Mouse (Mus musculus) limb, embryonic 15.5 days (tissue): ENCODE data around the gene Spink4. TPM values are rescaled to one million over a fixed set of nuclear protein-coding genes. Genes with fewer than 3 reads are reported as not detected.

Experiments used
- ATAC-seq: fragments of 200-750 bp; cut with Nextera tagmentation; 2 replicates; pipeline ENCODE4 v1.8.0; 2017; ENCODE audit warnings: low read depth, moderate TSS enrichment; ENCODE audit not compliant: insufficient number of reproducible peaks, low FRiP score, low TSS enrichment
- H3K27ac ChIP-seq: fragments of 300-500 bp; sonication (generic); 2 replicates; pipeline ENCODE4 v1.5.1; 2015; ENCODE audit warnings: moderate library complexity, mild to moderate bottlenecking, inconsistent platforms
- H3K27me3 ChIP-seq: fragments of 300-500 bp; sonication (generic); 2 replicates; pipeline ENCODE4 v1.6.1; 2015; ENCODE audit warnings: inconsistent platforms
- H3K36me3 ChIP-seq: fragments of 300-500 bp; sonication (generic); 2 replicates; pipeline ENCODE4 v1.6.1; 2015; ENCODE audit warnings: inconsistent platforms
- H3K4me1 ChIP-seq: fragments of 300-500 bp; sonication (generic); 2 replicates; pipeline ENCODE4 v1.6.1; 2015; ENCODE audit warnings: inconsistent platforms
- H3K4me2 ChIP-seq: fragments of 300-500 bp; sonication (generic); 2 replicates; pipeline ENCODE4 v1.6.1; 2015; ENCODE audit warnings: mild to moderate bottlenecking, inconsistent platforms
- H3K4me3 ChIP-seq: fragments of 300-500 bp; sonication (generic); 2 replicates; pipeline ENCODE4 v1.5.1; 2015; ENCODE audit warnings: mild to moderate bottlenecking, inconsistent platforms
- H3K9ac ChIP-seq: fragments of 300-500 bp; sonication (generic); 2 replicates; pipeline ENCODE4 v1.6.1; 2015; ENCODE audit warnings: inconsistent platforms
- H3K9me3 ChIP-seq: fragments of 300-500 bp; sonication (generic); 2 replicates; pipeline ENCODE4 v1.6.1; 2016; ENCODE audit warnings: inconsistent platforms
- WGBS: fragments of 180-500 bp; shearing (Covaris S2); methylation state at CpG from one replicate; pipeline ENCODE4 v1.1.7; 2015; 5-methylcytosine and 5-hydroxymethylcytosine counted together
- polyA plus RNA-seq: library from polyadenylated mRNA; unstranded; fragments of >200 nt; fragmentation: Nextera tagmentation; extraction: Ambion mirVana; gene quantifications from 2 replicates; pipeline ENCODE4 v1.2.1, GENCODE M21; 2015

Spink4 gene
- polyA plus RNA-seq, 1 experiment from 2014 or later: not detected

GRCm38 (mm10) chr4:40885166-40885525 is 34.7 kb upstream of the Spink4 start:
- Histone ChIP-seq H3K27me3 (no peaks in the 10 kb centered on the region), H3K4me3 (no peak overlapping the region)
- WGBS: 74% methylated on average over 2 of the region's 2 CpGs

DNA sequence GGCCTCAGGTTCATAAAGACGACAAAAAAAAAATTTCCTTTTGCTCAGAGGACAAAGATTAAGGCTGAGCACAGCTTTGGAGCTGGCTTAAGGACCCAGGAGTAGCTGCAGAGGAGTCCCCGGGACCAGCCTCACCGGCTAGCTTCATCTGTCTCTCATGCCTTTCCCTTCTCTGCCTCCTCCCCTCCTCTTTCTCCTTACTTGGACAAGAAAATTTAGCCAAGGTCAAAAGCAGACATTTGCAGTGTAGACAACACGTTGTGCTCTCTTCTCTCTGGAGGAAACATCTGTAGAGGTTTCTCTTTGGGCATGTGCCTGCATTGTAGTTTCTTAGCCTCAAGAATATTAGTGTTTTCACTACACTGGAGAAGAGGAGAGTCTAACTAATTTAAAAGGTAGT is 34.0 kb upstream of the Spink4 start:
- H3K4me2 ChIP-seq: no peak overlapping the region
- no peaks in the 10 kb centered on the region for H3K9me3 ChIP-seq
- H3K4me3 ChIP-seq: no peak overlapping the region
- no peak for ATAC-seq
- H3K9ac ChIP-seq: no peak overlapping the region
- H3K27ac ChIP-seq: no peak overlapping the region
- 62% methylated on average over 4 of the region's 4 CpGs for WGBS
- H3K4me1 ChIP-seq: peaks cover 10% of the 10 kb centered on the region; the same call in 1 of the 2 replicates
- H3K36me3 ChIP-seq: no peaks in the 10 kb centered on the region
- no peaks in the 10 kb centered on the region for H3K27me3 ChIP-seq

More at GRCm38 (mm10) chr4:40885166-40885525, 34.7 kb upstream of the Spink4 start:
- Histone ChIP-seq H3K36me3 (no peaks in the 10 kb centered on the region), H3K4me2 (no peak overlapping the region), H3K9me3 (no peaks in the 10 kb centered on the region), H3K4me1 (peaks cover 10% of the 10 kb centered on the region; the same call in 1 of the 2 replicates), H3K9ac (no peak overlapping the region), H3K27ac (0 out of 2 replicates have a peak overlapping the region, but pooled peaks have one; percentile 27)
- ATAC-seq: no peak

DNA sequence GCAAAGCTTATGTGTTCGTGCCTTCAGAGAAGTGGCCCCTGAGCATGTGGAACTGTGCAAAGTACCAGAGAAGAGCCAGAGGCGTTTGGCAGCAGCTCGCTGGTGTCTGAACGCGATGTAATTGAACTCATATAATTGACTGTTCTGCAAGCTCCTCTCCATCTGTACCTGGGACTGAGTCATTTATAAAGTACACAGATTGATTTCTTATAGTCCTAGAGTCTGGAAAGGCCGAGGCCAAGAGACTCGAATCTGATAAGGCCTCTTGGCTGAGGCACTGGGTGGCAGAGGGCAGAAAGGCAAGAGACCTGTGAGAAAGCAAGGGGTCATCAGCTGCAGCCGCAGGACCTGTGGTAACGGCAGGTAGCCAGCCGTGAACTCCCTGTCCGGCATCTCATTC is 31.0 kb upstream of the Spink4 start:
- no peaks in the 10 kb centered on the region for H3K27me3 ChIP-seq
- H3K4me1 ChIP-seq: peaks cover 6% of the 10 kb centered on the region; the same call in 1 of the 2 replicates
- no peak overlapping the region for H3K9ac ChIP-seq
- no peaks in the 10 kb centered on the region for H3K9me3 ChIP-seq
- 69% methylated on average over 11 of the region's 11 CpGs for WGBS
- ATAC-seq: no peak
- H3K4me3 ChIP-seq: no peak overlapping the region
- no peak overlapping the region for H3K27ac ChIP-seq
- no peak overlapping the region for H3K4me2 ChIP-seq
- H3K36me3 ChIP-seq: no peaks in the 10 kb centered on the region

DNA sequence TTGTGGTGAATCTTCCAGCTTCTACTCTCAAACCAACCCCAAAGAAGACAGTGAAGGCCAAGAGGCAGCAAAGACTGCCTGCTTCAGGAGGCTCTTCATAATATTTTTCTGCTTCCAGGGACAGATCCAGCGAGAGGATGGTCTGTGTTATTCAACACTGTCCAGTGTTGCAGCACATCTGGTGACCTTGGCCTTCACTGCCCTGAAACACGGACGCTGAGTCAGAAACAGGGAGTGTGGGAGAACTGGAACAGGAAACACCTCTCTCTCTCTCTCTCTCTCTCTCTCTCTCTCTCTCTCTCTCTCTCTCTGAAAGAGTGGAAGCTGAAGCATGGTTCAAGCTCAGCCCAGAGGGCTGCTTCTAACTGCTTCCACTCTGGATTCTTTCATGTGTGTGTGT is 30.6 kb upstream of the Spink4 start:
- no peak for ATAC-seq
- 47% methylated on average over 3 of the region's 3 CpGs for WGBS
- Histone ChIP-seq H3K9ac (no peak overlapping the region), H3K9me3 (no peaks in the 10 kb centered on the region), H3K4me2 (no peak overlapping the region), H3K4me1 (peaks cover 3% of the 10 kb centered on the region; the same call in 1 of the 2 replicates), H3K36me3 (no peaks in the 10 kb centered on the region), H3K27me3 (no peaks in the 10 kb centered on the region), H3K4me3 (no peak overlapping the region), H3K27ac (no peak overlapping the region)

GRCm38 (mm10) chr4:40889983-40890382 is 29.9 kb upstream of the Spink4 start:
- WGBS: 80% methylated on average over 4 of the region's 4 CpGs
- H3K27me3 ChIP-seq: no peaks in the 10 kb centered on the region
- no peak overlapping the region for H3K9ac ChIP-seq
- no peak overlapping the region for H3K4me3 ChIP-seq
- H3K4me2 ChIP-seq: no peak overlapping the region
- no peaks in the 10 kb centered on the region for H3K36me3 ChIP-seq
- no peaks in the 10 kb centered on the region; the same call in 1 of the 2 replicates for H3K4me1 ChIP-seq
- no peak overlapping the region for H3K27ac ChIP-seq
- H3K9me3 ChIP-seq: no peaks in the 10 kb centered on the region
- no peak for ATAC-seq

DNA sequence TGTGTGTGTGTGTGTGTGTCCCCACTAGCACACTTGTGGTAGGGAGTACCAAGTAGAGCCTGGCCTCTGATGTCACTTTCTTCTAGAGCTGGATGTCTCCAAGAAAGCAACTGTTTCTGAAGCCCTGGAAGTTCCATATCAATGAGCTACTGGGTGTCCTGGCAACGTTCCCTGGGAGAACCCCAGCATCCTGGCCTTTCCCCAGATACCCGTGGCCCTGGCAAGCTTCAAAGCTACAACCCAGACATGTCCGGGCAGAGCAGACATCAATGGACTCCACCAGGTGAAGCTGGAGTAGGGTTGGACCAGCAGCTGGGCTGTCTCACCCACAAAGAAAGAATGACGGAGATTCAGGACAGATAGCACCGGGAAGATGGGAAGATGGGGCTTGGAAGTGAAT is 28.6 kb upstream of the Spink4 start:
- Histone ChIP-seq H3K9me3 (no peaks in the 10 kb centered on the region), H3K27ac (no peak overlapping the region), H3K4me1 (no peaks in the 10 kb centered on the region), H3K4me3 (no peak overlapping the region), H3K36me3 (no peaks in the 10 kb centered on the region), H3K9ac (no peak overlapping the region), H3K4me2 (no peak overlapping the region), H3K27me3 (no peaks in the 10 kb centered on the region)
- ATAC-seq: no peak
- WGBS: 66% methylated on average over 5 of the region's 5 CpGs

DNA sequence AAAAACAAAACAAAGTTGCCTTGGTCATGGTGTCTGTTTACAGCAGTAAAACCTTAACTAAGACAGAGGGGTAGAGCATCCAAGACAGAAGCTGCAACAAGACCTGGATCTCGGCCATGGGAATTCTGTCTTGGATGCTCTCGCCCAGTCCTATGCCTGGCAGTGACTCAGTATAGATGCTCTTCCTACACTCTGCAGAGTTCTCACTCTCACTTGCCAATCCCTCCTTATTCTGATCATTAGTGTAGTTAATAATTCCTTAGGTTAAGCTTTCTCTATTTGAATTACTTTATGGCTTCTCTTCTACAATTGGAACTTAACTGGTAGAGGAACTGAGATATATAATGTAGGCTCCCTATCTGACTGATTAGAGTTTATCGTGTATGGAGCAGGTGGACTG is 24.7 kb upstream of the Spink4 start:
- H3K27ac ChIP-seq: no peak overlapping the region
- no peaks in the 10 kb centered on the region for H3K27me3 ChIP-seq
- no peak overlapping the region for H3K9ac ChIP-seq
- no peak overlapping the region for H3K4me3 ChIP-seq
- 0 out of 2 replicates have a peak, but pooled peaks cover 2% of the 10 kb centered on the region for H3K4me1 ChIP-seq
- H3K9me3 ChIP-seq: no peaks in the 10 kb centered on the region
- no peaks in the 10 kb centered on the region for H3K36me3 ChIP-seq
- no peak overlapping the region for H3K4me2 ChIP-seq
- ATAC-seq: no peak
- WGBS: 87% methylated on average over 3 of the region's 3 CpGs

- Histone ChIP-seq H3K4me3 (no peak overlapping the region), H3K27me3 (no peaks in the 10 kb centered on the region), H3K4me2 (no peak overlapping the region), H3K9ac (no peak overlapping the region), H3K27ac (no peak overlapping the region), H3K9me3 (no peaks in the 10 kb centered on the region), H3K36me3 (no peaks in the 10 kb centered on the region), H3K4me1 (0 out of 2 replicates have a peak, but pooled peaks cover 2% of the 10 kb centered on the region)
- WGBS: 94% methylated on average over 2 of the region's 2 CpGs
- ATAC-seq: no peak
Measured at GRCm38 (mm10) chr4:40895646-40896045, 24.2 kb upstream of the Spink4 start.

GRCm38 (mm10) chr4:40898476-40899044 is 21.3 kb upstream of the Spink4 start:
- Histone ChIP-seq H3K27ac (no peak overlapping the region), H3K4me1 (0 out of 2 replicates have a peak, but pooled peaks cover 2% of the 10 kb centered on the region), H3K4me3 (no peak overlapping the region), H3K9ac (no peak overlapping the region), H3K9me3 (no peaks in the 10 kb centered on the region), H3K4me2 (no peak overlapping the region), H3K27me3 (no peaks in the 10 kb centered on the region), H3K36me3 (no peaks in the 10 kb centered on the region)
- 81% methylated on average over 6 of the region's 6 CpGs for WGBS
- no peak for ATAC-seq

GRCm38 (mm10) chr4:40899264-40899663 is 20.6 kb upstream of the Spink4 start:
- 65% methylated on average over 2 of the region's 2 CpGs for WGBS
- no peak overlapping the region for H3K4me3 ChIP-seq
- H3K36me3 ChIP-seq: no peaks in the 10 kb centered on the region
- 0 out of 2 replicates have a peak, but pooled peaks cover 2% of the 10 kb centered on the region for H3K4me1 ChIP-seq
- no peak for ATAC-seq
- no peak overlapping the region for H3K9ac ChIP-seq
- H3K9me3 ChIP-seq: no peaks in the 10 kb centered on the region
- no peaks in the 10 kb centered on the region for H3K27me3 ChIP-seq
- H3K27ac ChIP-seq: no peak overlapping the region
- H3K4me2 ChIP-seq: no peak overlapping the region

- Histone ChIP-seq H3K9ac (no peak overlapping the region), H3K4me1 (0 out of 2 replicates have a peak, but pooled peaks cover 2% of the 10 kb centered on the region), H3K27ac (no peak overlapping the region), H3K36me3 (no peaks in the 10 kb centered on the region), H3K27me3 (no peaks in the 10 kb centered on the region), H3K9me3 (no peaks in the 10 kb centered on the region), H3K4me3 (no peak overlapping the region), H3K4me2 (no peak overlapping the region)
- WGBS: 94% methylated on average over 3 of the region's 3 CpGs
- ATAC-seq: no peak
Measured at GRCm38 (mm10) chr4:40900071-40900470, 19.8 kb upstream of the Spink4 start.

- ATAC-seq: no peak
- 87% methylated on average over 4 of the region's 4 CpGs for WGBS
- Histone ChIP-seq H3K27ac (no peak overlapping the region), H3K27me3 (no peaks in the 10 kb centered on the region), H3K4me2 (no peak overlapping the region), H3K36me3 (no peaks in the 10 kb centered on the region), H3K4me3 (no peak overlapping the region), H3K9ac (no peak overlapping the region), H3K4me1 (0 out of 2 replicates have a peak, but pooled peaks cover 2% of the 10 kb centered on the region), H3K9me3 (no peaks in the 10 kb centered on the region)
Measured at GRCm38 (mm10) chr4:40900612-40901011, 19.2 kb upstream of the Spink4 start.

GRCm38 (mm10) chr4:40906298-40906697 is 13.6 kb upstream of the Spink4 start:
- H3K4me1 ChIP-seq: peaks cover 6% of the 10 kb centered on the region
- no peak overlapping the region for H3K4me3 ChIP-seq
- H3K36me3 ChIP-seq: no peaks in the 10 kb centered on the region
- WGBS: 52% methylated on average over 1 of the region's 1 CpGs
- H3K27me3 ChIP-seq: no peaks in the 10 kb centered on the region
- no peak overlapping the region for H3K4me2 ChIP-seq
- no peak overlapping the region for H3K27ac ChIP-seq
- no peak overlapping the region for H3K9ac ChIP-seq
- ATAC-seq: no peak
- H3K9me3 ChIP-seq: no peaks in the 10 kb centered on the region
